Mouse (Mus musculus) cortical plate, adult 2 months (tissue): ENCODE measurements at regions not wholly inside any gene's neighbourhood (a gene's known extent, or its start where the extent isn't known, plus 50 kb on each side); places are given as distances from the start of the nearest gene placed in this dataset.

Experiments
- CTCF ChIP-seq: fragments of 200-500 bp; IDR thresholded peaks from 2 replicates; pipeline ENCODE4 v1.5.1; 2011; ENCODE audit warnings: mild to moderate bottlenecking, control low read depth, low read length; ENCODE audit not compliant: insufficient read depth; ENCODE audit errors: extremely low read depth
- POLR2A ChIP-seq: fragments of 200-500 bp; IDR thresholded peaks from 2 replicates; pipeline ENCODE4 v1.6.1; 2011; ENCODE audit warnings: mild to moderate bottlenecking, low read length, control low read depth; ENCODE audit not compliant: insufficient read depth; ENCODE audit errors: extremely low read depth

GRCm38 (mm10) chr7:71120975-71121374 lies 230.3 kb downstream of the Gm10295 start:
- no peak for TF ChIP-seq POLR2A
- TF ChIP-seq CTCF, result no peak
